Mouse (Mus musculus): Measurements from ENCODE around the gene Tmem171. TPM values are rescaled to one million over a fixed set of nuclear protein-coding genes. Genes with fewer than 3 reads are reported as not detected.

The Tmem171 gene
- polyA plus RNA-seq, 1 experiment from 2014 or later, result not detected

DNA sequence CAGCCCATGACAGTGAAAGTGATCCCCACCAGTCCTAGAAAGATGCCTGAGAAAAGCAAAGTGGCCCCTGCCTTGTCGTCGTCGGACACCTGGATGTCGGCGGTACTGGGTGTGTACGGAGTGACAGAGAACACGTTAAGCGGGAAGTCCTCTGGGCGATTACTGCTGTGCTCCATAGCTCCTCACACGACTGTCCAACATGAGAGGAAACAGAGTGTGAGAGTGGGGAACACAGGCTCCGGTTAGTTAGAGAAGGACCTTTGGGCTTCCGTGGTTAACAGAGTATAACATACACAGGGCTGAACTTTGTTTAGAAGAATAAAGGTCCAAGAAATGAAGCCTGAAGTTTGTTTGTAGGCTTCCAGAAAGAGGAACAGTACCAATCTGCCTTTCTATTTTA, 57.5 kb downstream of the Tmem171 start, which contains the start of gene Tmem174:
Gene Tmem174 (minus strand): TSS at position 266 of the 400 bp plus-strand sequence.
- Histone ChIP-seq H3K4me2 (ENCODE audit: low read length) (no peak within 1 kb of the TSS), H3K27ac (ENCODE audit: low read length) (no peak within 1 kb of the TSS), H3K36me3 (ENCODE audit: control insufficient read depth, insufficient read depth) (no peaks in the 10 kb centered on the region), H3K4me1 (replicated peaks; ENCODE audit: control insufficient read depth, insufficient read depth, low read length) (no peaks in the 10 kb centered on the region), H3K9ac (replicated peaks; ENCODE audit: low read depth, low read length) (no peak within 1 kb of the TSS), H3K4me3 (replicated peaks; ENCODE audit: low read length) (no peak within 1 kb of the TSS), H3K9me3 (ENCODE audit: control insufficient read depth, low read length) (no peaks in the 10 kb centered on the region), H3K27me3 (replicated peaks; ENCODE audit: control insufficient read depth, insufficient read depth, low read length) (no peaks in the 10 kb centered on the region)
- 93% methylated on average over 12 of the region's 12 CpGs for WGBS
- no peak for ATAC-seq

DNA sequence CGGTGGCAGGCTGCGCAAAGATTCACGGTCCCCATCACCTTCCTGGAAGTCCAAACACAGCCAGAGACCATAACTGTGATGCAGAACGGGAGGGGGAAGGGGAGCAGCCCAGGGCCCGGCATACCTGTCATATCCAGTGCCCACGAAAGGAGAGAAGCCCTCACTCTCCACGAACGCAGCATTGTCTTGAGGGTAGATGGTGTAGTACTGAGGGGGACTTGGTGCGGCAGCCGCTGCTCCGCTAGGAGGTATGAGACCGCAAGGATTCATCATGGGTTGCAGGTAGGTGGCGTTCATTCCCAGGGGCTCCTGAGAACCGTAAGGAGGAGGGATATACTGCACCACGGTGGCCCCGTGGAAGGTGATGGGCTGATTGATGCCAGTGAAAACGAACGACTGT, 58.1 kb downstream of the Tmem171 start:
- Histone ChIP-seq H3K4me2 (ENCODE audit: low read length) (no peak overlapping the region), H3K4me3 (replicated peaks; ENCODE audit: low read length) (no peak overlapping the region), H3K9me3 (ENCODE audit: control insufficient read depth, low read length) (no peaks in the 10 kb centered on the region), H3K27me3 (replicated peaks; ENCODE audit: control insufficient read depth, insufficient read depth, low read length) (no peaks in the 10 kb centered on the region), H3K9ac (replicated peaks; ENCODE audit: low read depth, low read length) (no peak overlapping the region), H3K27ac (ENCODE audit: low read length) (no peak overlapping the region), H3K4me1 (replicated peaks; ENCODE audit: control insufficient read depth, insufficient read depth, low read length) (no peaks in the 10 kb centered on the region), H3K36me3 (ENCODE audit: control insufficient read depth, insufficient read depth) (no peaks in the 10 kb centered on the region)
- ATAC-seq, result no peak
- WGBS, result 69% methylated on average over 18 of the region's 18 CpGs

Other genes with a start within 250 kb of the Tmem171 start
- 0.60 and 1.3 TPM in 2 replicates for gene Gm10320, start 202.8 kb downstream of the Tmem171 start, polyA plus RNA-seq (2015; fragmentation: Nextera tagmentation; extraction: Ambion mirVana)
- gene Tmem174, start 57.4 kb downstream of the Tmem171 start, polyA plus RNA-seq (2015; fragmentation: Nextera tagmentation; extraction: Ambion mirVana), result not detected in 2 replicates
- 29.6 and 31.8 TPM in 2 replicates for gene Fcho2, start 120.6 kb upstream of the Tmem171 start, polyA plus RNA-seq (2015; fragmentation: Nextera tagmentation; extraction: Ambion mirVana)
- gene Tnpo1, start 231.6 kb upstream of the Tmem171 start, polyA plus RNA-seq (2015; fragmentation: Nextera tagmentation; extraction: Ambion mirVana), result 52.1 and 55.7 TPM in 2 replicates